Mouse (Mus musculus): ENCODE measurements around the gene Acap1.
A peak's percentile ranks its signal among the peaks of the same experiment; 100 is the strongest.
"Not testable (repeated sequence)": the region's sequence is repeated elsewhere in the genome, so short reads cannot be mapped to it uniquely, and the experiment has no call there.

The Acap1 gene

DNA sequence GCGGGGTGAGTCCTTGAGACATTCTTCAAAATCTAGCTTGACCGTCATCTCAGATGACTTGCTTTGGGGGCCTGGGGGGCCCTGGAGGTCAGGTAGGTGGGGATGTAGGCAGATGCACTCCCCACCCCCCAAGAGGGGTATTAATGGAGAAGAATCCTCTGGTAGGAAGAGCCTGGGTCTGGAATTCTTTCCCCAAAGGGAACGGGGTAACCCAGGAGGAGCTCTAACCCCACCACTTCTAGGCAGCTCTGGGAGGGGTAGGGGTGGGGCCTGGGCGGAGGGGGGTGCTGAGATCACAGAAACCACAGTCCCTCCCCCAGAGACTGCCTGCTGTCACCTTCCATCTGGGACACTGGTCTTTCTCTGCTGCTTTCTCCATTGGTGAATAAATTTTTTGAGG lies at the start of gene Acap1:
Acap1 (minus strand) TSS at position 249 of the 400 bp plus-strand sequence.
- DNase-seq: peak in 1 of 2 experiments; percentile 19

DNA sequence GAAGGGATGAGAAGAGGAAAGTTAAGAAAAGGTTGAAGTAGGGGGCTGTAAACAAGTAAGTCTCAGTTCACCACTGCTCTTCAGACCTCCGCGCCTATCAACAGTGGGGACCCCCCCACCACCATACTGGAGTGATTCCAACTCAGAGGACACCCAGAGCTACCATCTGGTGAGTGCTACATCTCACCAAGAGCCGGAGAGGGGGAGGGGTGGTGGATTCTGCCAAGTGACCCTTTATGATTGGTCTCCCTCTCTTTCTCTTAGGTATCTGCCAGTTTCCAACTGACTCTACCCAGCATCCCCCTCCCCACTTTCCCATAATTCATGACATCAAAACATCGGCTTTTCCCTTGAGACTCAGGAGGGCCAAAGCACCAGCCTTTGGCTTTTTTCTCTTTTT lies 45.6 kb upstream of the Acap1 start:
- no peak for DNase-seq

DNA sequence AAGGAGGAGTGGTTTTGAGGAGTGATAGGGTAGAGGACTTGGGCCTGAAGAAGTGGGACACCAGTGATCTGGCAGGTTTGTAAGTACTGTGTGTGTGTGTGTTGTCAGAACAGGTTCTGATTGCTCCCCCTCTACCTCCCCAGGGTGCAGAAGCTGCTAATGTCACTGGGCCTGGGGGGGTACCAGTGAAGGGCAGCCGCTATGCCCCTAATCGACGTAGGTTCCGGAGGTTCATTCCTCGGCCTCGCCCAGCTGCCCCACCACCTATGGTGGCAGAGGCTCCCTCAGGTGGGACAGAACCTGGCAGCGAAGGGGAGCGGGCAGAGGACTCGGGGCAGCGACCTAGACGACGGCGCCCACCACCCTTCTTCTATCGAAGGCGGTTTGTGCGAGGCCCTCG lies 44.4 kb upstream of the Acap1 start:
- no peak for DNase-seq

DNA sequence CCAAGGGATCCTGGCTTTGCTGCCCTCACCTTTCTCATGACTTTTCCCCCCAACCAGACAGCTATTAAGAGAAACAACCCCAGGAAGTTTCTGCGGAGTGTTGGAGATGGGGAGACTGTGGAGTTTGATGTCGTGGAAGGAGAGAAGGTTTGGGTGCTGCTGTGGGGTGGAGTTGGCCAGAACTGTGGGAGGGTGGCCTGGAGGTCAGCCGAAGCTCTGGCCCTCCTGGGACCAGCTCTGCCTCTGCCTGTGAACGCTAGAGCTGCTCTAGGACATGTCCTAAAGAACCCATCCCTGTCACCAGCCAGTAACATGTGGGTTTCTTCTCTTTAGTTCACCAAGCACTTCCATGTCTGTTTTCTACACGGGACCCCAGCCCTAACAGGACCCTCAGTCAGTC lies 43.8 kb upstream of the Acap1 start:
- no peak for DNase-seq

DNA sequence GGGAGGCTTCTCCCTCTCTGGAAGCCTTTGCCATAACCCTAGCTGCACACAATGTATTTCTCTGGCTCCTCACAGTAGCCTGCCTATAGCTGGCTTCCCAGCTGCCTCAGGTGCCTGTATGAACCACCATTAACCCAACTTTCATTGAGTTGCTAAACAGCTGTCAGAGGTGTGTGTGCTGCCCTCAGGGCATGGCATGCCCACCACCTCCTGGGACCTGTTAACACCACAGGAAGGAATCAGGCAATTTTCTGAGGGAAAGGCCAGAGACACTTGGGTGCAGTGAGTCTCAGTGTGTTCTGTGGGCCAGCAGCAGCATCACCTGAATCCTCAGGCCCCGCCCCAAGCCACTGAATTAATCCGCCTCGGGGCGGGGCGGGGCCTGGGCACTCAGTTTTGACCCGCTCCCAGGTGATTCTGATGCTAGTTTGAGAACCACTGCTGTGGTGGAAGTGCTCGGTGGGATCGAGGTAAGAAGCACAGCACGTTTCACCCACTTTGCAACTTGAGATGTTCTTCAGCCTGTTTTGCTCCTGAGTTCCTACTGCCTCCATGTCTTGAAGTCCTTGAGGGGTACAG lies 43.2 kb upstream of the Acap1 start:
- no peak for DNase-seq

DNA sequence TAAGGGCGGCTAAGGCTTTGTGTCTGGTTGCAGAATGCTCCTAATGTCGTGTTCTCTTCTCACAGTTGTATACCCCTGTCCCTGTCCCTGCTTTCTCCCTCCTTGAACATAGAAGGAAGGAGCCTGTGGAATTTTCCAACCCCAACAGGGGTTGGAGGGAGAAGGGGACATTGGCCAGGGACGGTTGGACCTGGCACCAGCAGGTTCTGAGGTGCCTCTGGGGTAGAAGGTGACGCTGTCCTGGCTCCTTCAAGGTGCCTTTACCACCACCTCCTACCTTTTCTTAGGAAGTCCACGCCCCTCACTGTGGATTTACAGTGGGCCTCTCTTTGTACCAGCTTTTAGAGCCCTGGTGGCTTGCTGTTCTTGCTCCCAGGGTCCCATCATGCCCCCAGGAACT lies 42.5 kb upstream of the Acap1 start:
- DNase-seq: no peak

DNA sequence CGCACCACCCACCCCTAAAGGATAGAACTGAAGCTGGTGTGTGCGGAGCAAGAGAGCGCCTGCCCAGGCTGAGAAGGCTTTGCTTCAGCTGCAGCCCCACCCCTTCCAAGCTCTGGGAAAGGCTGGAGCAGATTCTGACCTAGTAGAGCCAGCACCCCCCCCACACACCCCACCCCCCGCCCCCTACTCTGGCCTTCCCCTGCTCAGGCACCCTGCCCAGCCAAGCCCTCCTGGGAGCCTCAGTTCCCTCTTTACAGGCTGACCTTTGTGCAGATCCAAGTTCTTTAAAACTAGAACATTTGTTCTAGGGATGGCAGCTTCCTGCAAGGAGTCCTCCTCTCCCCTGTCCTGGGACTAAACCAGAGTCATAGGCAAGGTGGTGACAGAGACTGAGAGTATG lies 42.0 kb upstream of the Acap1 start:
- no peak for DNase-seq

DNA sequence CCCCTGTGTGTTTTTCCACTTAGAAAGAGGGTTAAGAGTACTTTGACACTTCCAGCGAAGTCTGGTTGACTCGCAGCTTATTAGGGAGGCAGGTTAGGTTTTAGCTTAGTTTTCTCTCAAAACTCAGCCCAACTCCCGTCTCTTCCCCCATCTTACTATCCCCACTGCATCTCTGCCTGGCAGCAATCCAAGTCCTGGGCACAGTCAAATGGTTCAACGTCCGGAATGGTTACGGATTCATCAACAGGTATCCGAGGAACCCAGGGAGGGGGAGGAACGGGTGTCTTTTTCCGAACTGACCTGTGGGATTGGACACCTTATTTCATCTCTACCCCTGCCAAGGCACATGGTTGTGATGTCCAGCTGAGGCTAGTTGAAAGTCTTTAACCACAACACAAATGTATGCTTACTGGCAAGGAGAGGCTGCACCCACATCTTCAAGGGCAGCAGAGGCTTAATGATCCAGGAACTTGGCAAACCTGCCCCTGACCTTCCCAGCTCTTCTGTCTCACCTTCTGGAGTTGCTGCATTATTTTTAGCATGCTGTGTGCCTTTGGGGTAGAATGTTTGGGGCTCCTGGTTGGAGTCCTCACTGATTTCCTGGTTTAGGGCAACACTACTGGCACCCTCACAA lies 41.5 kb upstream of the Acap1 start:
- no peak for DNase-seq

DNA sequence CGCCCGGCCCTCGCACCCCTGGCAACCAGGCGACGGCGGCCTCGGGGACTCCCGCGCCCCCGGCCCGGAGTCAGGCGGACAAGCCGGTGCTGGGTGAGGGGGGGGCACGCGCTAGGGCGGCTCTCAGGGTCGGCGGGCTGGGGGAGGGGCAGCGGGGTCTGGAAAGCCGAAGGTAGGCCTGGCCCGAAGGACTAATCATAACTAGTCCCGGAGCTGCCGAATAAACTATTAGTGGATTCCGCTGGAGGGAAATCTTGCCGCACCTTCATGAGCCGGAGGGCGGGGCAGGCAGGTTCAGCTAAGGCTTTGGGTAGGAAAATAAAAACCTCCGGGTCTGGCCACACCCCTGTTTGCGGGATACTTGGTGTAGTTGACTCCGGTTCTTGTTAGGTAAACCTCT lies 40.8 kb upstream of the Acap1 start:
- DNase-seq: no peak

DNA sequence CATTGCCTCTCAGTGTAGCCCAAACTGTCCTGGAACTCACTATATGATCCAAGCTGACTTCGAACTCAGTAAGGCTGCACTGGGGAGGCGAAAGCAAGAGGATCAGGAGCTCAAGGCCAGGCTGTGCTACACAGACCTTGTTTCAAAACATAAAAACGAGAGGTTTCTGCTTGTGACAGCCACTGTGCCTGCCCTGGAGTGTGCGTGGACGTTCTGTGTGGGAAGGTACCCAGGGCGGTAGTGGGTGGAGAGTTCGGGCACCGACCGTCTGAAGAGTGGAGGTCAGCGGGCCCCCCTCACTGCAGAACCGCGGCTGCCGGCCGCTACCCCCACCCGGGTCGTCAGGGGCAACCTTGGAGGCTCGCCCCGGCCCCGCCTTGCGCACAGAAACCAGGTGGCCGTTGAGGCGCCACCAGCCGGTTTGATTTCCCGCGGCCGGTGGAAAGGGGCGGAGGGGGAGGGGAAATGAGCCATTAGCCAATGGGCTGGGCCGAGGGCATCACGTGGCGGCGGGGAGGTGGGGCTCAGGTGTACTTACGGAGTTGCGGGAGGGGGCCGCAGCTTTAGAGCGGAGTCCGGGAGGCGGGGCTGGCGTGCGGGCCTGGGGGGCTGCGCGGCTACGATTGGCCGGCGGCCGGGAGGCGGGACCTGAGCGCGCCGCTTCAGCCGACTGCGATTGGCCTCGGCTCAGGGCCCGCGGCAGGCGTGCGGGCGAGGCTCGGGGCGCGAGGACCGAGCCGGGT lies 40.0 kb upstream of the Acap1 start, which contains the start of gene Ybx2:
Ybx2 (plus strand) TSS at position 660 of the 743 bp plus-strand sequence.
- peak; percentile 87 for DNase-seq

DNA sequence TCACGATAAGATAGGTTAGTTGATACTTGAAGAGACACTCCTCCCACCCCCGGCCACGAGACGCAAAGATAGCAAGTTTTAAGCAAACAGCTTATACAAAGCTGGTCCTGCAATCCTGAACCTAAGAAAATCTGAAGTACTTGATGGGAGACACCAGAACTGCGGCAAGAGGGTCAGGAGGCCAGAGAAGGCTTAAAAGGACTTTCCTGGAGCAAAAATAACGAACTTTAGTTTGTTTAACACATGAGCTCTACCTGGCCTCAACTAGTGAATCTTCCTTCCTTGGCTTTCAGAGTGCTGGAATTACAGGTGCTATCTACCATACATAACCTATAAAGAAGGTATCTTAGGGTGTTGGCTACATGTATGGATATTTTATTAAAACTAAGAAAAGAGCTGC lies 39.3 kb upstream of the Acap1 start:
- DNase-seq: no peak

DNA sequence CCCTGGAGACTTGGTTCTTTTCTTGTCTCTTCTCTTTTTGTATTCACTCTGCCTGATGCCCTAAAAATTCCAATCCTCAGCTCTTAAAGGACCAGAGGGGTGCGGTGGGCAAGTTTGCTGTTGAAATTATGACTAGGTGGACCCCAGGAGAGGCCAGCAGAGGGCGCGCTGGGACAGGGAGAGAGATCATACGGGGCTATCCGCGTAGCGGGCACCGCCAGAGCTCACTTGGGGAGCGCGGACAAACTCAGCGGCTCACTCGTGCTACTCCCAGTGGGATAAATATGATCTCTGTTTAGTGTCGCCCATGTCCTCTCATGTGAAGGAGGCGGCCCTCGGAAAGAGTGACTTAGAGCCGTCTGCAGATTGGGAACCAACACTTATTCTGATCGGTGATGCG lies 38.8 kb upstream of the Acap1 start:
- DNase-seq: peak; percentile 90 to 95

DNA sequence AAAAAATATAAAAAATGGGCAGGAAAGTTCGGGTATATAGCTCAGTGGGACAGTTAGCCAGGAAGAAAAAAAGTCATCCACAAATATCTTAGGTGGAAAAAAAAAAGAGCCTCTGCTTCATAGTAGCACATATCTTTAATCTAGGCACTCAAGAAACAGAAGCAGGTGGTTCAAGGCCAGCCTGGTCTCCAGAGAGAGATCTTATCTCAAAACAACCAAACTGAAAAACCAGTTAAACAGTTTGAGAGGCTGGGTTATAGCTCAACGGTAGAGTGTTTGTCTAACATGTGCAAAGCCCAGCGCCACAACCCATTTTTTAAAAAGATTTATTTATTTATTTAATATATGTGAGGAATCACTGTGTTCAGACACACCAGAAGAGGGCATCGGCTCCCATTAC lies 37.7 kb upstream of the Acap1 start:
- no peak for DNase-seq

DNA sequence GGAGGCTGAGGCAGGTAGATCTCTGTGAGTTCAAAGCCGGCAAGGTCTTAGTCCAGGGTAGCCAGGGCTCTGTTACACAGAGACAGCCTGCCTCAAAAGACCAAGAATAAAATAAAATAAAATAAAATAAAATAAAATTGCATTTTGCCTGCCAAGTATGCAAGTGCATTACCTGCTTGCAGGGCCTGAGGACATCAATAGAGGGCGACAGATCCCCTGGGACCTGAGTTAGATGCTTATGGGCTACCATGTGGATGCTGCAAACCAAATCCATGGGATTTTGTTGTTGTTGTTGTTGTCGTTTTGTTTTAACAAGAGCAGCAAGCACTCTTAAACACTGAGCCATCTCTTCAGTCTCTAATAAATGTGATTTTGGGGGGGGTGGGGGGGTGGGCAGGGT lies 36.9 kb upstream of the Acap1 start:
- no peak for DNase-seq

DNA sequence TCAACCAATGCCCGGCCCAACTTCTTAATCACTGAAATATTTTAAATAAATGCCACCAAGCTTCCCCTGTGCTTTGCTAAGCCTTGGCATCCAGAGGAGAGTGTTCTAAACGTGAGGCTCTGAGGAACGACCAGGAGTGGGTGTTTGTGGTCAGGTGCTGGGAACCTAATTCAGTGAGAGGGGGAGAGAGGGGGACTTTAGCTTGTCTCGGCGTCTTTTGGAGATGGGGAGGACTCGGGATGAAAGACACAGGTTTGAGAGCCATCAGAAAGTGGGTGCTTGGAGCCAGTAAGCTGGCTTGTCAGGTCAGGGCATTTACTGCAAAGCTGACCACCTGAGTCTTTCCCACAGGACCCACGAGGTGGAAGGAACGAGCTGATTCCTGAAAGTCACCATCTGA lies 36.4 kb upstream of the Acap1 start:
- no peak for DNase-seq

DNA sequence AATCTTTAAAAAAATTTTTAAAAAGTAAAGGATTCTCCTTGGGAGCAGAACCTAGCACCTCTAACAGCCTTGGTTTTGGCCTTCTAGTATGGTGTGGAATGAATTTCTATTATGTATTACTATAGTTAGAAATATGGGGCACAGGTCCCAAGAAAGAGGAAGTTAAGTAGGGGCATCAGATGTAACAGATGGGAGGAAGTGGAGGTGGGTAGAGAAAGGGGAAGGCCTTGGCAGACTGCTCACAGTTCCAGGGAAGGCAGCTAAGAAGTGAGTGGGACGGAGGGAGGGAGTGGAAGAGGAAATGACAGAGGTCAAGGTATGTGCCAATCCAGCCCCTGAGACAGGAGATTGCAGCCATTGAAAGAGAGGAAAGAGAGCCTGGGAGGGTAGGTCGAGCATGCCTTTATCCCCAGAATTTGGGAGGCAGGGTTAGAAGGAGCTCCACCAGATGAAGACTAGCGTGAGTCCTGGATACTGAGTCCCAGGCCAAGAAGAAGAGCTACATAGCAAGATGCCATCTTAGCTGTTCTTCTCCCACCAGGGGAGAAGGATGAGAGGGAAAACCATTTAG lies 35.7 kb upstream of the Acap1 start:
- peak in 1 of 2 experiments; percentile 41 for DNase-seq

DNA sequence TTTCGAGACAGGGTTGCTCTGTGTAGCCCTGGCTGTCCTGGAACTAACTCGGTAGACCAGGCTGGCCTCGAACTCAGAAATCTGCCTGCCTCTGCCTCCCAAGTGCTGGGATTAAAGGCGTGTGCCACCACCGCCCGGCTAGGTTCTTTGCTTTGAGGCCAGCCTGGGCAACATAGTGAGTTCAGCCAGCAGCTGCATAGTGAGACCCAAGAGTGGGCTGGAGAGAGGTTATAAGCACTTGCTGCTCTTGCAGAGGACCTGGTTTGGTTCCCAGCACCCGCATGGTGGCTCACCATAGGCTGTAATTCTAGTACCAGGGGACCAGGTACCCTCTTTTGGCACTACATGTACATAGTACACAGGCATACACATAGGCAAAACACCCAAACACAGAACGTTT lies 34.8 kb upstream of the Acap1 start:
- DNase-seq: not testable (repeated sequence)

DNA sequence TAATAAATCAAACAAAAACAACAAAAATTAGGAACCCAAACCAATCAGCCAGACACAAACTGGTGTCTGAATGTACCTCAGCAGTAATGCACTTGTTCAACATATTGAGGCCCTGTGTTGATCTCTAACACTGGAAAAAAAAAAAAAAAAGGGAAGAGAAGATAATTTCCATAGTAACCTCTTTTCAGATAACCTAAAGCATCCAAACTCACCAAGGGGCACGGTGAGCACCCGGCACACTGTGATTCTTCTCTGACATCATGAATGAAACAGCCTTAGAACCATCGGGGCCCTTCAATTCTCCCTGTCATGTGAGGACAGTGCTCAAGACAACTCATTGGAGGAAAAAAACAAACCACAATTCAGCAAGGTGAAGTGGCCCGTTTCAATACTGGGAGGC lies 34.4 kb upstream of the Acap1 start:
- no peak for DNase-seq

DNA sequence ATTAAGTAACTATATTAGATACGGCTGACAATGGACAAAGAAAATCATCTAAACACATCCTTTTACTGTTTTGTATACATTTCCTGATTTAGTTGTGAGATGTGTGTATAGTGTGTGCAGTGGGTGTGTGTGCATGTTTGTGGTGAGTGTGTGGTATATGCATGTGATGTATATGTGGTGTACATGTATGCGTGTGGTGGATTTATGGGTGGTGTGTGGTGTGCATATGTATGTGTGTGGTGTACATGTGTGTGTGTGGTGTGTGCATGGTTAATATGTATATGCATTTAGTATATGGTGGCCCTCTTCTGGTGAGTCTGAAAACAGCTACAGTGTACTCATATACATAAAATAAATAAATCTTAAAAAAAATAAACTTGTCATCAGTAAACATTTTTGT lies 32.2 kb upstream of the Acap1 start:
- no peak for DNase-seq

DNA sequence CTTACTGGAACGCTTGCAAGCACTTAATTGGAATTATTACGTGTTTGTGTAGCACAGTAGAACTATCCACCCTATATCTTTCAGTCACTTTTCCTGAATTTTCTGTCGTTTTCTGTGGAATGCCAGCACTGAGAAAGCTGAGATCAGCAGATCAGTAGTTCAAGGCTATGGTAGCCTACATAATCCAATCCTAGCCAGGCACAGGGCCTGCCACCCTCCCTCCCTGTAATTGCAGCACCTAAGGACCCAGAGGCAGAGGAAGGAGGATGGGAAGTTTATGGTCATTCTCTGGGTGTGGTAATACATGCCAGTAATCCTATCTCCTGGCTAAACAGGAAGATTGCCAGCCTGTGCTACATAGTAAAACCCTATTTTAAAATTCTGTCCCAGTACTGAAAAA lies 27.5 kb upstream of the Acap1 start:
- DNase-seq: peak in 1 of 2 experiments; percentile 17

DNA sequence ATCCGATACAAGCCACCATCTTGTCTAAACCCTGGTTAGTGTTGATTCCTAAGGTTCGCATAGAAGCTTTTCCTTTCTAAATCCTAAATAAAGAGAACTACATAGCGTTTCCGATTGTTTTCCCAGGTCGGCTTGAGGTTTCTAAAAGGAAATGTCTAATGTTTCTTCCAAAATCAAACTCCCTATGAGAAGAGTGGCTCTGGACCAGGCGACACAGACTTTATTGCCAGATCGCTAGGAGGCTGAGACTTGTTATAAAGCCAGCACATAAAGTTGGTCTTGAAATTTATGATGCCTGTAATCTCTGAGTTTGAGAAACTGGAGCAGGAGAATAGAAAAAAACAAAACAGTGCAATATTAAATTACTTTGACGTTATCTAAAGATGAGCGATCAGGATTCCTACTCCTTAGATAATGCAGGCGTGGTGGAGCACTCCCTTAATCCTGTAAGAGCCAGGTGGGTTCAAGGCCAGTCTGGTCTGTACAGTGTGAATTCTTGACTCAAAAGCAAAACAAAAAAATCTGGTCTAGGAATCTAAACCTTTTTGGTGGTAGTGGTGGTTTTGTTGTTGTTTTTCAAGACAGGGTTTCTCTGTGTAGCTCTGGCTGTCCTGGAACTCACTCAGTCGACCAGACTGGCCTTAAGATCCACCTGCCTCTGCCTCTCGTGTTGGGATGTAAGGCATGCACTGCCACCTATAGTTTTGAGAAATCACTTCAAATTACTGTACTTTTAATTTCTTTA lies 26.8 kb upstream of the Acap1 start:
- peak in 1 of 2 experiments; percentile 16 for DNase-seq

DNA sequence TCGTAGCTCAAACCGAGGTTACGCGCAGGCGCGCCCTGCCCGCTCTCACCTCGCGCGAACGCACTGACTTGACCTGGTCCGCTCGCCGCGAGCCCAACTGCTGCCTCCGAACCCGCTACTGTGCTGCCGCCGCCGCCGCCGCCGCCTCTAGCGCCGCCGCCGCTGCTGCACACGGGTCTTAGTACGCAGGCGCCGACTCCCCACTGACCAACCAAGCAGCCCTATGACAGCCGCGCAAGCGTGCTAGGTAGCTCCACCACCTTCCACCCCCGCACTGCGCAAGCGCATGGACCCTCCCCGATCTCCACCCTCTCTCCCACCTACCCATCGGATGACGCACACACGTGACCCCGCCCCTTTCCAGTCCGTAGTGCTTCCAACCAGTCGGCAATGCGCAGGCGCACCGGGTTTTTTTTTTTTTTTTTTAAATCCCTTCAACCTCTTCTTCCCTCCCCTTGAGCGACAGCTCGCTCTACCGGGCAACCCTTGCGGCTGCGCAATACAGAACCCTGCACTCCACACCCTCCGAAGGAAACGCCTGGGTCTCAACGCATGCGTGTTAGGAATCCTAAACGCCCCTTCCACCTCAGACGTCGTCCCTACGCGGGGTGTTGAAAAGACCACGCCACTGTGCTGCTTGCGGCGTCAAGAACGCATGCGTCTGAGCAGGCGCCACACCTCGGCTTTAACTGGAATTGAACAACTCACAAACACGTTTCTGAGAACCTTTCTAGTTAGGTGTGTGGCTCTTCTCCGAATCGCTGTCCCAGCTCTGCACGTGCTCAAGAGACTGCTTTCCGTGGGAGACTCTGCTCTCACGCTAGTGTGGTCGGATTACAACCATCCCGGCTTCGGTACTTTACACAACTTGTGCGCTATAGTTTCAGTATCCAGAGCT lies 26.0 kb upstream of the Acap1 start, which contains the start of gene Eif5a:
Eif5a (minus strand) TSS at position 845 of the 898 bp plus-strand sequence.
- peak; percentile 100 for DNase-seq

All from lung, postnatal 4 days (tissue).